In genomic region chr11:120237166-120238131, GRCm38 (mm10) we compare ENCODE assay signal across 8 mouse cellular contexts. TPM values are rescaled to one million over a fixed set of nuclear protein-coding genes. Genes with fewer than 3 reads are reported as not detected.
DNase-seq lines count a peak whose midpoint lies in the region; TF ChIP-seq lines count a peak whose summit lies in the region.

No protein-coding gene starts in this region.

- H3K4me3 ChIP-seq in testis, adult 2 months (ENCODE audit: control insufficient read depth, low read depth, low read length), result peak overlapping the region; percentile 84
- peak overlapping the region; percentile 89 for H3K4me3 ChIP-seq in heart, embryonic 10.5 days

- 2% methylated on average over 89 of the region's 89 CpGs for WGBS in heart, embryonic 10.5 days

- H3K27me3 ChIP-seq in testis, adult 2 months (ENCODE audit: control insufficient read depth, insufficient read depth, low read length), result no peaks in the 10 kb centered on the region; the same call in 1 of the 2 replicates
- no peaks in the 10 kb centered on the region for H3K27me3 ChIP-seq in heart, embryonic 10.5 days (ENCODE audit: insufficient read depth, poor library complexity, severe bottlenecking)

- no peaks in the 10 kb centered on the region for H3K9me3 ChIP-seq in heart, embryonic 10.5 days

- H3K36me3 ChIP-seq in testis, adult 2 months (ENCODE audit: control insufficient read depth, insufficient read depth, low read length), result no peaks in the 10 kb centered on the region
- peaks cover 9% of the 10 kb centered on the region; the same call in 1 of the 2 replicates for H3K36me3 ChIP-seq in heart, embryonic 10.5 days

- TF ChIP-seq POLR2A in testis, adult 2 months (IDR thresholded peaks at IDR 0.05; ENCODE audit: control insufficient read depth, low read depth, low read length), result no peak

- H3K4me1 ChIP-seq in testis, adult 2 months (ENCODE audit: control insufficient read depth, insufficient read depth, low read length), result peaks cover 40% of the 10 kb centered on the region
- H3K4me1 ChIP-seq in heart, embryonic 10.5 days, result peaks cover 55% of the 10 kb centered on the region

- no peak for DNase-seq in testis, postnatal 14 days (ENCODE audit: low spot score)
- DNase-seq in cerebellum, postnatal 25 days, result peak; percentile 74 to 80
- DNase-seq in heart, embryonic 10.5 days (ENCODE audit: low spot score), result peak; percentile 82
- DNase-seq in kidney, adult 9 months, result peak; percentile 62
- peak; percentile 73 for DNase-seq in lung, postnatal 10 days
- DNase-seq in right cerebral cortex, postnatal 25 days, result peak; percentile 66
- no peak for DNase-seq in layer of hippocampus, adult 8-10 months (ENCODE audit: low spot score in 2 of 2)

- TF ChIP-seq CTCF in testis, adult 2 months (IDR thresholded peaks at IDR 0.05; ENCODE audit: control insufficient read depth, insufficient read depth, insufficient replicate concordance, low read depth, low read length), result no peak

- H3K27ac ChIP-seq in testis, adult 2 months (ENCODE audit: control insufficient read depth, insufficient read depth, low read depth, low read length), result peak overlapping the region; percentile 74
- peak overlapping the region; percentile 99 for H3K27ac ChIP-seq in heart, embryonic 10.5 days

RNA-seq across cellular contexts. Expression of gene Bahcc1, which starts 4.7 kb away (rescaled TPM):
- 2.3 and 2.9 TPM in 2 replicates for polyA plus RNA-seq in testis, adult 2 months (2012; rRNA removed)
- 7.7 and 12.9 TPM in 2 replicates for polyA plus RNA-seq in heart, embryonic 10.5 days (2016; fragmentation: Nextera tagmentation; extraction: Ambion mirVana)
- 10 to 100 TPM; 20.0 to 23.4 (median 21.4) TPM for total RNA-seq in layer of hippocampus, adult 8-10 months (2022)

Comparison
In these comparisons a context has a peak if more than half of its experiments do, and no peak if none do; other contexts are left out.
1. DNase-seq: peak in cerebellum, postnatal 25 days (2 of 2), heart, embryonic 10.5 days (single experiment), kidney, adult 9 months (single experiment), lung, postnatal 10 days (single experiment) and right cerebral cortex, postnatal 25 days (single experiment); none in testis, postnatal 14 days (single experiment) and layer of hippocampus, adult 8-10 months (0 of 2).